Mouse (Mus musculus) left cerebral cortex, adult 11 months (tissue): ENCODE data around the gene Fat3.

Experiments used
- DNase-seq: peaks from one replicate; pipeline ENCODE4 v3.0.0; 2022; ENCODE audit warnings: low spot score

Gene Fat3

GRCm38 (mm10) chr9:16437805-16438204 lies 63.3 kb downstream of the Fat3 start:
- no peak for DNase-seq

- DNase-seq, result no peak
Observed at GRCm38 (mm10) chr9:16428589-16428988, 72.5 kb downstream of the Fat3 start.

- no peak for DNase-seq
Observed at GRCm38 (mm10) chr9:16422707-16423106, 78.4 kb downstream of the Fat3 start.

- DNase-seq, result no peak
Observed at GRCm38 (mm10) chr9:16402815-16403214, 98.3 kb downstream of the Fat3 start.

- DNase-seq, result no peak
Observed at GRCm38 (mm10) chr9:16398734-16399686, 102.1 kb downstream of the Fat3 start.

GRCm38 (mm10) chr9:16389141-16389540 lies 111.9 kb downstream of the Fat3 start:
- DNase-seq, result no peak

- no peak for DNase-seq
Observed at GRCm38 (mm10) chr9:16387527-16387926, 113.6 kb downstream of the Fat3 start.

GRCm38 (mm10) chr9:16363713-16364112 lies 137.4 kb downstream of the Fat3 start:
- DNase-seq, result no peak

GRCm38 (mm10) chr9:16361811-16362210 lies 139.3 kb downstream of the Fat3 start:
- no peak for DNase-seq

GRCm38 (mm10) chr9:16356636-16357035 lies 144.4 kb downstream of the Fat3 start:
- DNase-seq, result no peak

GRCm38 (mm10) chr9:16354906-16355305 lies 146.2 kb downstream of the Fat3 start:
- no peak for DNase-seq

- DNase-seq, result no peak
Observed at GRCm38 (mm10) chr9:16353049-16353724, 147.9 kb downstream of the Fat3 start.

- no peak for DNase-seq
Observed at GRCm38 (mm10) chr9:16352486-16353048, 148.5 kb downstream of the Fat3 start.

GRCm38 (mm10) chr9:16344902-16345855 lies 155.9 kb downstream of the Fat3 start:
- peak; percentile 12 for DNase-seq

GRCm38 (mm10) chr9:16343191-16343590 lies 157.9 kb downstream of the Fat3 start:
- no peak for DNase-seq

GRCm38 (mm10) chr9:16342577-16342976 lies 158.5 kb downstream of the Fat3 start:
- DNase-seq, result no peak

- DNase-seq, result no peak
Observed at GRCm38 (mm10) chr9:16330290-16330984, 170.6 kb downstream of the Fat3 start.

- no peak for DNase-seq
Observed at GRCm38 (mm10) chr9:16318957-16319356, 182.1 kb downstream of the Fat3 start.

GRCm38 (mm10) chr9:16312599-16313197 lies 188.4 kb downstream of the Fat3 start:
- no peak for DNase-seq
